22 mouse cellular contexts compared by ENCODE assay signal in genomic region chr2:177318996-177319395, GRCm38 (mm10). TPM values are rescaled to one million over a fixed set of nuclear protein-coding genes. Genes with fewer than 3 reads are reported as not detected.
"Had no signal": no experiment of that assay in that cellular context is flagged by ENCODE, and none has a peak within 500 bp of the region (broad histone marks: within the 10 kb centered on the region; RNA-seq: fewer than 3 reads in every experiment).

No protein-coding gene starts in this region.

- H3K27me3 ChIP-seq: megakaryocyte, embryonic 14.5 days; midbrain, embryonic 13.5 days; midbrain, embryonic 15.5 days; neural tube, embryonic 12.5 days; stomach, embryonic 15.5 days had no signal

- DNase-seq: lung, embryonic 14.5 days; lung, postnatal 10 days; right cerebral cortex, postnatal 14 days; thymus, adult 2 months; thymus, postnatal 25 days; thymus, postnatal 4 days had no signal

- H3K9me3 ChIP-seq: stomach, embryonic 15.5 days had no signal

- H3K27ac ChIP-seq: macrophage; midbrain, embryonic 13.5 days; midbrain, embryonic 15.5 days; neural tube, embryonic 12.5 days; stomach, embryonic 15.5 days; stomach, postnatal 0 days had no signal

- ATAC-seq: midbrain, embryonic 13.5 days; midbrain, embryonic 15.5 days had no signal

- H3K36me3 ChIP-seq: midbrain, embryonic 13.5 days; midbrain, embryonic 15.5 days; neural tube, embryonic 12.5 days; stomach, embryonic 15.5 days had no signal

- H3K9ac ChIP-seq: lung, embryonic 14.5 days; midbrain, embryonic 13.5 days; midbrain, embryonic 15.5 days; neural tube, embryonic 12.5 days; stomach, embryonic 15.5 days had no signal

- H3K4me1 ChIP-seq: midbrain, embryonic 13.5 days; midbrain, embryonic 15.5 days; neural tube, embryonic 12.5 days; stomach, embryonic 15.5 days had no signal

- H3K4me3 ChIP-seq: midbrain, embryonic 13.5 days; midbrain, embryonic 15.5 days; neural tube, embryonic 12.5 days; stomach, embryonic 15.5 days had no signal

- H3K4me2 ChIP-seq: lung, embryonic 14.5 days; midbrain, embryonic 11.5 days; midbrain, embryonic 13.5 days; midbrain, embryonic 15.5 days; neural tube, embryonic 12.5 days; stomach, embryonic 15.5 days had no signal

RNA-seq across cellular contexts. Expression of gene Gm14412, which starts 5.1 kb away (rescaled TPM):
- total RNA-seq: monocyte, adult 5-6 weeks; neutrophil, adult 5-6 weeks had no signal
- polyA plus RNA-seq: spleen, adult 2 months; stomach, postnatal 0 days; thymus, adult 2 months had no signal

RNA-seq across cellular contexts. Expression of gene Gm14409, which starts 52.2 kb away (rescaled TPM):
- total RNA-seq: megakaryocyte progenitor cell, adult 5-6 weeks; midbrain, postnatal 0 days; monocyte, adult 5-6 weeks; neutrophil, adult 5-6 weeks had no signal
- polyA plus RNA-seq: lung, embryonic 14.5 days; lung, embryonic 16.5 days; midbrain, embryonic 11.5 days; midbrain, embryonic 13.5 days; midbrain, embryonic 15.5 days; midbrain, postnatal 0 days; neural tube, embryonic 12.5 days; neural tube, embryonic 14.5 days; spleen, adult 2 months; stomach, embryonic 15.5 days; stomach, postnatal 0 days; testis, adult 2 months; thymus, adult 2 months had no signal
